Mouse (Mus musculus) heart, postnatal 36 days (tissue): Measurements from ENCODE around the gene Tmem238. TPM values are rescaled to one million over a fixed set of nuclear protein-coding genes. Genes with fewer than 3 reads are reported as not detected.
A peak's percentile ranks its signal among the peaks of the same experiment; 100 is the strongest.

Experiments
- DNase-seq, 2 experiments: peaks; one replicate each; pipeline ENCODE4 v3.0.0; 2021 to 2022
- intact Hi-C: fragments of 180-260 bp; cut with DNase I; formaldehyde crosslinking; loops from one replicate; pipeline ENCODE4 v1.15.1; 2025
- total RNA-seq, 2 experiments: library from RNA; stranded (reverse); gene quantifications; 2 replicates each; pipeline ENCODE4 v1.2.3; 2021

Tmem238 gene
- total RNA-seq, 2 experiments from 2014 or later = 4.4 to 5.7 TPM

- no peak for DNase-seq
- intact Hi-C loops = loop anchor here (1.0 to 10.0 kb wide), 5 partner anchors 19 to 641 kb away; partner anchors contain the start of genes Ccdc106, Leng9, Ube2s and Zfp580
Measured at GRCm38 (mm10) chr7:4793674-4794073, 4.2 kb upstream of the Tmem238 start.

- intact Hi-C loops = loop anchor here (1.0 to 10.0 kb wide), 5 partner anchors 19 to 641 kb away; partner anchors contain the start of genes Ccdc106, Leng9, Ube2s and Zfp580
- DNase-seq = peak in 1 of 2 experiments; percentile 8
Measured at GRCm38 (mm10) chr7:4793248-4793647, 3.8 kb upstream of the Tmem238 start.

- intact Hi-C loops = loop anchor here (1.0 to 10.0 kb wide), 5 partner anchors 20 to 640 kb away; partner anchors contain the start of genes Ccdc106, Leng9, Ube2s and Zfp580
- DNase-seq = peak; percentile 91 to 92
Measured at GRCm38 (mm10) chr7:4792278-4793212, 3.1 kb upstream of the Tmem238 start, which contains the start of gene Rpl28. Rpl28 (plus strand) TSS chr7:4792874.

- intact Hi-C loops = loop anchor here (2.0 kb wide), 1 partner anchor 48 kb away; the partner anchor contains the start of gene Kmt5c
- peak; percentile 58 to 75 for DNase-seq
Measured at GRCm38 (mm10) chr7:4788499-4789435, 689 bp downstream of the Tmem238 start.

- no peak for DNase-seq
- intact Hi-C loops = no loop called here
Measured at GRCm38 (mm10) chr7:4783667-4784268, 5.7 kb downstream of the Tmem238 start.

GRCm38 (mm10) chr7:4782759-4783158, 6.7 kb downstream of the Tmem238 start, which contains the start of the genes Il11 and Tmem190:
Il11 (minus strand) TSS chr7:4782859.
Tmem190 (plus strand) TSS chr7:4782937.
- intact Hi-C loops = no loop called here
- DNase-seq = no peak

- intact Hi-C loops = no loop called here
- no peak for DNase-seq
Measured at GRCm38 (mm10) chr7:4782130-4782529, 7.3 kb downstream of the Tmem238 start.

- no peak for DNase-seq
- intact Hi-C loops = no loop called here
Measured at GRCm38 (mm10) chr7:4779921-4780320, 9.5 kb downstream of the Tmem238 start.

GRCm38 (mm10) chr7:4777851-4778637, 11.4 kb downstream of the Tmem238 start:
- intact Hi-C loops = no loop called here

GRCm38 (mm10) chr7:4776861-4777830, 12.3 kb downstream of the Tmem238 start:
- peak; percentile 50 to 58 for DNase-seq
- intact Hi-C loops = no loop called here

More at GRCm38 (mm10) chr7:4777851-4778637, 11.4 kb downstream of the Tmem238 start:
- no peak for DNase-seq

- intact Hi-C loops = no loop called here
- no peak for DNase-seq
Measured at GRCm38 (mm10) chr7:4776131-4776530, 13.3 kb downstream of the Tmem238 start.

- intact Hi-C loops = no loop called here
- DNase-seq = no peak
Measured at GRCm38 (mm10) chr7:4771202-4771601, 18.3 kb downstream of the Tmem238 start, which contains the start of gene Fam71e2. Fam71e2 (minus strand) TSS chr7:4771302.

- intact Hi-C loops = no loop called here
- DNase-seq = no peak
Measured at GRCm38 (mm10) chr7:4764946-4765710, 24.3 kb downstream of the Tmem238 start.

GRCm38 (mm10) chr7:4759670-4760069, 29.8 kb downstream of the Tmem238 start:
- intact Hi-C loops = loop anchor here (10.0 kb wide), 1 partner anchor 495 kb away; no protein-coding TSS in a partner anchor
- DNase-seq = no peak

- intact Hi-C loops = loop anchor here (10.0 kb wide), 1 partner anchor 488 kb away; no protein-coding TSS in a partner anchor
- peak; percentile 43 to 52 for DNase-seq
Measured at GRCm38 (mm10) chr7:4752821-4753570, 36.5 kb downstream of the Tmem238 start, which contains the start of gene Cox6b2. Cox6b2 (minus strand) TSS chr7:4753094.
